Mouse (Mus musculus): ENCODE measurements around the gene Nrxn1. TPM values are rescaled to one million over a fixed set of nuclear protein-coding genes. Genes with fewer than 3 reads are reported as not detected.

The Nrxn1 gene
- polyA plus RNA-seq, 1 experiment from 2014 or later = 2.0 TPM

GRCm38 (mm10) chr17:90382496-90383443, 710.1 kb downstream of the Nrxn1 start:
- Histone ChIP-seq H3K27me3 (ENCODE audit: control insufficient read depth, insufficient read depth, low read length) (no peaks in the 10 kb centered on the region), H3K9me3 (ENCODE audit: control insufficient read depth, low read length) (no peaks in the 10 kb centered on the region), H3K9ac (ENCODE audit: low read length) (no peak overlapping the region), H3K4me1 (ENCODE audit: control insufficient read depth in 2 of 2, insufficient read depth in 2 of 2, low read length in 2 of 2) (no peaks in the 10 kb centered on the region), H3K27ac (replicated peaks in 1 of 2; ENCODE audit: control insufficient read depth in 1 of 2, insufficient read depth in 1 of 2, low read depth in 2 of 2, low read length in 2 of 2) (no peak overlapping the region), H3K4me2 (ENCODE audit: low read length) (no peak overlapping the region), H3K36me3 (ENCODE audit: control insufficient read depth, insufficient read depth, low read length) (no peaks in the 10 kb centered on the region), H3K4me3 (ENCODE audit: control insufficient read depth in 1 of 2, insufficient read depth in 1 of 2, low read depth in 1 of 2, low read length in 2 of 2) (no peak overlapping the region)
- whole genome bisulfite sequencing = 43% methylated on average over 5 of the region's 5 CpGs
- no peak for ATAC-seq (ENCODE audit: insufficient number of reproducible peaks, insufficient read depth, low FRiP score, low read depth)

GRCm38 (mm10) chr17:90376533-90376932, 716.3 kb downstream of the Nrxn1 start:
- Histone ChIP-seq H3K9me3 (ENCODE audit: control insufficient read depth, low read length) (no peaks in the 10 kb centered on the region), H3K4me2 (ENCODE audit: low read length) (no peak overlapping the region), H3K27me3 (ENCODE audit: control insufficient read depth, insufficient read depth, low read length) (no peaks in the 10 kb centered on the region), H3K9ac (ENCODE audit: low read length) (no peak overlapping the region), H3K27ac (replicated peaks in 1 of 2; ENCODE audit: control insufficient read depth in 1 of 2, insufficient read depth in 1 of 2, low read depth in 2 of 2, low read length in 2 of 2) (no peak overlapping the region), H3K36me3 (ENCODE audit: control insufficient read depth, insufficient read depth, low read length) (no peaks in the 10 kb centered on the region), H3K4me3 (ENCODE audit: control insufficient read depth in 1 of 2, insufficient read depth in 1 of 2, low read depth in 1 of 2, low read length in 2 of 2) (no peak overlapping the region), H3K4me1 (ENCODE audit: control insufficient read depth in 2 of 2, insufficient read depth in 2 of 2, low read length in 2 of 2) (no peaks in the 10 kb centered on the region)
- no peak for ATAC-seq (ENCODE audit: insufficient number of reproducible peaks, insufficient read depth, low FRiP score, low read depth)
- WGBS = 82% methylated on average over 2 of the region's 2 CpGs

GRCm38 (mm10) chr17:90362169-90362568, 730.7 kb downstream of the Nrxn1 start:
- Histone ChIP-seq H3K27me3 (ENCODE audit: control insufficient read depth, insufficient read depth, low read length) (no peaks in the 10 kb centered on the region), H3K4me1 (ENCODE audit: control insufficient read depth in 2 of 2, insufficient read depth in 2 of 2, low read length in 2 of 2) (no peaks in the 10 kb centered on the region), H3K9me3 (ENCODE audit: control insufficient read depth, low read length) (no peaks in the 10 kb centered on the region), H3K9ac (ENCODE audit: low read length) (no peak overlapping the region), H3K4me3 (ENCODE audit: control insufficient read depth in 1 of 2, insufficient read depth in 1 of 2, low read depth in 1 of 2, low read length in 2 of 2) (no peak overlapping the region), H3K36me3 (ENCODE audit: control insufficient read depth, insufficient read depth, low read length) (no peaks in the 10 kb centered on the region), H3K27ac (replicated peaks in 1 of 2; ENCODE audit: control insufficient read depth in 1 of 2, insufficient read depth in 1 of 2, low read depth in 2 of 2, low read length in 2 of 2) (no peak overlapping the region), H3K4me2 (ENCODE audit: low read length) (no peak overlapping the region)
- 73% methylated on average over 4 of the region's 4 CpGs for WGBS
- ATAC-seq (ENCODE audit: insufficient number of reproducible peaks, insufficient read depth, low FRiP score, low read depth) = no peak

- no peaks in the 10 kb centered on the region for H3K36me3 ChIP-seq (ENCODE audit: control insufficient read depth, insufficient read depth, low read length)
- H3K27ac ChIP-seq (replicated peaks in 1 of 2; ENCODE audit: control insufficient read depth in 1 of 2, insufficient read depth in 1 of 2, low read depth in 2 of 2, low read length in 2 of 2) = no peak overlapping the region
- no peaks in the 10 kb centered on the region for H3K9me3 ChIP-seq (ENCODE audit: control insufficient read depth, low read length)
- no peaks in the 10 kb centered on the region for H3K4me1 ChIP-seq (ENCODE audit: control insufficient read depth in 2 of 2, insufficient read depth in 2 of 2, low read length in 2 of 2)
- no peaks in the 10 kb centered on the region for H3K27me3 ChIP-seq (ENCODE audit: control insufficient read depth, insufficient read depth, low read length)
- no peak overlapping the region for H3K4me2 ChIP-seq (ENCODE audit: low read length)
- ATAC-seq (ENCODE audit: insufficient number of reproducible peaks, insufficient read depth, low FRiP score, low read depth) = no peak
- WGBS = 70% methylated on average over 5 of the region's 5 CpGs
- no peak overlapping the region for H3K4me3 ChIP-seq (ENCODE audit: control insufficient read depth in 1 of 2, insufficient read depth in 1 of 2, low read depth in 1 of 2, low read length in 2 of 2)
- H3K9ac ChIP-seq (ENCODE audit: low read length) = no peak overlapping the region
These were observed 743.3 kb downstream of the Nrxn1 start for GRCm38 (mm10) chr17:90349385-90350095.

GRCm38 (mm10) chr17:90346735-90347475, 746.0 kb downstream of the Nrxn1 start:
- Histone ChIP-seq H3K9me3 (ENCODE audit: control insufficient read depth, low read length) (no peaks in the 10 kb centered on the region), H3K4me2 (ENCODE audit: low read length) (no peak overlapping the region), H3K4me1 (ENCODE audit: control insufficient read depth in 2 of 2, insufficient read depth in 2 of 2, low read length in 2 of 2) (no peaks in the 10 kb centered on the region), H3K4me3 (ENCODE audit: control insufficient read depth in 1 of 2, insufficient read depth in 1 of 2, low read depth in 1 of 2, low read length in 2 of 2) (no peak overlapping the region), H3K36me3 (ENCODE audit: control insufficient read depth, insufficient read depth, low read length) (no peaks in the 10 kb centered on the region), H3K9ac (ENCODE audit: low read length) (no peak overlapping the region), H3K27me3 (ENCODE audit: control insufficient read depth, insufficient read depth, low read length) (no peaks in the 10 kb centered on the region), H3K27ac (replicated peaks in 1 of 2; ENCODE audit: control insufficient read depth in 1 of 2, insufficient read depth in 1 of 2, low read depth in 2 of 2, low read length in 2 of 2) (no peak overlapping the region)
- no peak for ATAC-seq (ENCODE audit: insufficient number of reproducible peaks, insufficient read depth, low FRiP score, low read depth)
- WGBS = 52% methylated on average over 3 of the region's 3 CpGs

GRCm38 (mm10) chr17:90333445-90333844, 759.4 kb downstream of the Nrxn1 start:
- WGBS = 68% methylated on average over 1 of the region's 1 CpGs
- ATAC-seq (ENCODE audit: insufficient number of reproducible peaks, insufficient read depth, low FRiP score, low read depth) = no peak
- no peak overlapping the region for H3K9ac ChIP-seq (ENCODE audit: low read length)

GRCm38 (mm10) chr17:90323674-90324073, 769.2 kb downstream of the Nrxn1 start:
- Histone ChIP-seq H3K4me1 (ENCODE audit: control insufficient read depth in 2 of 2, insufficient read depth in 2 of 2, low read length in 2 of 2) (no peaks in the 10 kb centered on the region), H3K27me3 (ENCODE audit: control insufficient read depth, insufficient read depth, low read length) (no peaks in the 10 kb centered on the region), H3K9me3 (ENCODE audit: control insufficient read depth, low read length) (no peaks in the 10 kb centered on the region), H3K4me2 (ENCODE audit: low read length) (no peak overlapping the region), H3K36me3 (ENCODE audit: control insufficient read depth, insufficient read depth, low read length) (no peaks in the 10 kb centered on the region), H3K4me3 (ENCODE audit: control insufficient read depth in 1 of 2, insufficient read depth in 1 of 2, low read depth in 1 of 2, low read length in 2 of 2) (no peak overlapping the region), H3K9ac (ENCODE audit: low read length) (no peak overlapping the region), H3K27ac (replicated peaks in 1 of 2; ENCODE audit: control insufficient read depth in 1 of 2, insufficient read depth in 1 of 2, low read depth in 2 of 2, low read length in 2 of 2) (no peak overlapping the region)
- no peak for ATAC-seq (ENCODE audit: insufficient number of reproducible peaks, insufficient read depth, low FRiP score, low read depth)
- WGBS = 78% methylated on average over 6 of the region's 6 CpGs

More at GRCm38 (mm10) chr17:90333445-90333844, 759.4 kb downstream of the Nrxn1 start:
- H3K27me3 ChIP-seq (ENCODE audit: control insufficient read depth, insufficient read depth, low read length) = no peaks in the 10 kb centered on the region
- H3K27ac ChIP-seq (replicated peaks in 1 of 2; ENCODE audit: control insufficient read depth in 1 of 2, insufficient read depth in 1 of 2, low read depth in 2 of 2, low read length in 2 of 2) = no peak overlapping the region
- H3K9me3 ChIP-seq (ENCODE audit: control insufficient read depth, low read length) = no peaks in the 10 kb centered on the region
- no peak overlapping the region for H3K4me3 ChIP-seq (ENCODE audit: control insufficient read depth in 1 of 2, insufficient read depth in 1 of 2, low read depth in 1 of 2, low read length in 2 of 2)
- H3K36me3 ChIP-seq (ENCODE audit: control insufficient read depth, insufficient read depth, low read length) = no peaks in the 10 kb centered on the region
- H3K4me2 ChIP-seq (ENCODE audit: low read length) = no peak overlapping the region
- H3K4me1 ChIP-seq (ENCODE audit: control insufficient read depth in 2 of 2, insufficient read depth in 2 of 2, low read length in 2 of 2) = no peaks in the 10 kb centered on the region

Measured in heart, embryonic 14.5 days (tissue).